Mouse (Mus musculus) spleen, postnatal 14 days (tissue): ENCODE measurements around the gene Pias1.
"Not testable (repeated sequence)": the region's sequence is repeated elsewhere in the genome, so short reads cannot be mapped to it uniquely, and the experiment has no call there.

ENCODE experiments used
- DNase-seq, 2 experiments: peaks; one replicate each; pipeline ENCODE4 v3.0.0; 2021 to 2022; ENCODE audit warnings: low spot score in 2 of 2

Pias1 gene

GRCm38 (mm10) chr9:62944063-62944462 lies 43.7 kb downstream of the Pias1 start:
- no peak for DNase-seq

DNA sequence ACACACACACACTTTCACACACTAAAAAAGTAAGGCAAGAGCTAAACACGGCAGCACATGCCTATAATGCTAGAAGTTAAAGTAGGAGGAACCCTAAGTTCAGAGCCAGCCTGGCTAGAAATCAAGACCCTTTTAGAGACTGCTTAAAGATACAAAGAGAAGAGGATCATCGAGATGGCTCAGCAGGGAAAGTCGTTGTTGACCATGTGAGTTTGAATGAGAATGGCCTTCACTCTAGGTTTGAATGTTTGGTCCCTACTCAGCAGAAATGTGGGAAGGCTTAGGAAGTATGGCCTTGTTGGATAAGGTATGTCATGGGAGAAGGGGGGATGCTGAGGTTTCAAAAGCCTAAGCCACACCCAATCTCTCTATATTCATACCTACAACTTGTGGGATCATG lies 46.8 kb downstream of the Pias1 start:
- DNase-seq = no peak

DNA sequence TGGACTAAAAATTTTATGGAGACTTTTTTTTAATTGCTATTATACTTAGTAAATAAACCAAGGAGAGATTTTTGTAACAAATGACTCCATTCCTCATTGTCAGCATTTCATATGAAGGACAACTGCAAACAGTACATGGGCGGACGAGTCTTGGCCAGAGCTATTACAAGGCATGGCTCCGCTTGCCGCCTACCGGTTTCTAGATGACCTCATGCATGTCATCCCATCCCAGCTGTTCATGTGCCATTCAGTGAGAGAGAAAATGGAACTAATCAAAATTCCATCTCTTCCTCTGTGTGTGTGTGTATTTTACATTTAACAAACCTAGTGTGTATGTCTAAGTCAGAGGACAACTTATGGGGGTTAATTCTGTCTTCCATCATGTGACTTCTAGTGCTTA lies 51.9 kb downstream of the Pias1 start:
- DNase-seq = no peak

- DNase-seq = no peak
These were observed 52.9 kb downstream of the Pias1 start for GRCm38 (mm10) chr9:62934700-62935400.

GRCm38 (mm10) chr9:62932575-62933339 lies 55.0 kb downstream of the Pias1 start:
- DNase-seq = no peak

GRCm38 (mm10) chr9:62924886-62925610 lies 62.7 kb downstream of the Pias1 start:
- no peak for DNase-seq

DNA sequence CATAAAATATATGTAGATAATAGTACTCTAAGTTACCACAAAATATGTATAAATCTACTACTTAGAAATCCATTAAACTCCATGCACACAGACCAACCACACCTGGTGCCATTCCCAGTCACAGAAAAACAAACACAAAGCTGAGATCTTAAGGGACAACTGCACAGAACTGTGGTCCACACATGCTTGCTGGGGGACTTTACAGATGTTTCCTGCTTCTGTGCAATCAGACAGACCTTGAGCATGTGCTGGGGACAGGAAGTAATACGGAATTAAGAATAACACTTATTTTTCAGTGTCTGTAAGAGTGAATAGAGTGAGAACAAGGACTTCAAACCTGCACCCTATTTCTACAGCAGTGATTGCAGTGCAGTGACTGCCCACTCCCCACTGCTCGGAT lies 66.8 kb downstream of the Pias1 start:
- no peak for DNase-seq

DNA sequence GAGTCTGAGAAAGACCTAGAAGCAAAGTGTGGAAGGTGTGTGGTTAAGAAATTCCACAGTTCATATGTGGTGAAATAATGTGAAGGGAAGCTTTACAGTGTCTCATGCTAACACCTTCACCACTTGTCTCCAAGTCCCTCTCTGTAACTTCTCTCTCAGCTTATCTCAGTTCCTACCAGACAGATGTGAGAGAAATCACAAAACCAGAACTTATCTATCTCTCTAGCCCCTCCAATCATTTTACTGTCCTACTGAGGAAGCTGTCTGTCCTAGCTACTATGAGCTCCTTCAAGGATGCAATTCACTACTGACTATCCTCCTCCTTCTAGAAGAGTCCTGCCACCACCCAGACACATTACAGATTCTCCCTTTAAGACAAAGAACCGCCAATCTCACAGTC lies 70.7 kb downstream of the Pias1 start:
- no peak for DNase-seq

DNA sequence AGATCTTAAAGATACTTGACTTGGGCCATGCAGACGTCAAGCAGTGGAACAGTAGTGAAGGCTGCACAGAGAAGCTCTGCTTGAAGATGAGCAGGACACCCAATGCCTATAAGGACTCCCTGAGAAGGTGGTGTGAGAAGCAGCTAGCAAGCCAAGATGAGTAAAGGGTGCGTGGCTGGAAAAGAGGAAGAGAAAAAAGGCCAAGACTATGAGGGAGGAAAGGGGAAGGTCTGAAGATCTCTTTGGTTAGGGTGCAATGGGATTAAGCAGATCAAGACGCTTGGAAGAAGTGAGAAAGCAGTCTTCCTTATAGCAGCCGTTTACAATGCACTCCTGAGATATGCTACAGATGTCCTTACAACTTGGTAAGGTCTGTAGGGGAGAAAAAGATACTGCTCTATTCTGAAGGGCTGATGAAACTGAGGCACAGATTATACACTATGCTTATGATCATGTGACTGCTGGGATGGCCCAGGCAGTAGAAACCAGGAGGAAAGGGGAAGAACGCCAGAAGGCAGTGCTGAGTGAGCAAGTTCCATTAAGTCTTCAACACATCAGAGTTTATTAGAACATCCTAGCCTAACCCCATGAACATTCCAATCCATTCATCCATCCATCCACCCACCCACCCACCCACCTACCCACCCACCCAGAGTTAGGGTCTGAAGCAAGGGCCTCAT lies 74.2 kb downstream of the Pias1 start:
- DNase-seq = no peak

- DNase-seq = no peak
These were observed 82.7 kb downstream of the Pias1 start for GRCm38 (mm10) chr9:62905039-62905438.

- DNase-seq = no peak
These were observed 83.9 kb downstream of the Pias1 start for GRCm38 (mm10) chr9:62903841-62904240.

DNA sequence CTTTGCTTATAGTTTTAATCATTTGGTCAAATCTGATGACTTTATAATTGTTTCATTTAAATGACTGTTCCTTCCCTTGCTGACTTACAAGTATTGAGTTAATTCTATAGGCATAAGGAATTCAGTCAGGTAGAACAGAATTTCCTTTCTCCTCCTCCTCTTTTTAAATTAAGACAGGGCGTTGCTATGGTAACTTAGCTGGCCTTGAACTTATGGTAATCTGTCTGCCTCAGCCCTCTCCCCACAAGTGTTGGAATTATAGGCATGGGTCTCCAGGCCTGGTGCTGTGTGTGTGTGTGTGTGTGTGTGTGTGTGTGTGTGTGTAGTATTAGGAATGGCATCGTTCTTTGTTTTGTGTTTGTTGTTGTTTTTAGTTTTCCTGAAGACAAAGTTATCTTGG lies 86.0 kb downstream of the Pias1 start:
- no peak for DNase-seq

DNA sequence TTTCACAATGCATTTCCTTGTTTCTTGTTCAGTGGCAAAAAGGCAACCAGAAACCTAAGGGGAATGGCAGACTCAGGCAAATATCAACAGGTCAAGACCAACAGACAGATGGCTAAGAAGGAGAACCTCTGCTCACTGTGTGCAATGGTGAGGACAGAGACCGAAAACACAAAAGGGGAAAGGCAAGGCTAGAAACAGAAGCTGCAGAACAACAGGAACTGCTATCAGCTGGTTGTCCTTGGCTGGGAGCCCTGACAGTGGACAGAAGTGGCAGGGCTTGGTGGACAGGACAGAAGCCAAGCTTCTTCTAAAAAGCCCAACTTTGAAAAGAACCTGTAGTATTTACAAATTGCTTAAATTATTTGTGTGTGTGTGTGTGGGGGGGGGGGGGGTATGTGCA lies 93.2 kb downstream of the Pias1 start:
- DNase-seq = no peak

GRCm38 (mm10) chr9:62881871-62882270 lies 105.9 kb downstream of the Pias1 start:
- DNase-seq = no peak

GRCm38 (mm10) chr9:62877825-62878224 lies 109.9 kb downstream of the Pias1 start:
- DNase-seq = no peak

GRCm38 (mm10) chr9:62876966-62877616 lies 110.6 kb downstream of the Pias1 start:
- DNase-seq = no peak

DNA sequence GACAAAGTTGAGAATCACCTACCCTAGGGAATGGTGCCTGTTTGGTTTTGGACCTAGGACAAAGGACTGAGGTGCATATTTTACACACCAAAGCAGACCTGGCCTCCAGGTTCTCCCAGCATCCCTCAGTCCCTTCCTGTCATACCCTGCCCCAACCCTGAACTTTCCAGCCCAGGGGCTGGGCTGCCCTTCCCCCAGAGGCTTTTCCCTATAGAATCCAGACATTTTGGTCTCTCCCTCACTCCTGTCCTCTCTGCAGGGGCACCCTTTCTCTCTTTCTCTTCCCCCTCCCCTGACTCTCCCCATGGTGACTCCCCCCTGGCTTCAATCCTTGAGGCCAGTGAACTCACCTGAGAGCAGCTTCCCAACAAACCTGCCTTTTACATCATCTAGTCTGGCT lies 117.0 kb downstream of the Pias1 start:
- no peak for DNase-seq

DNA sequence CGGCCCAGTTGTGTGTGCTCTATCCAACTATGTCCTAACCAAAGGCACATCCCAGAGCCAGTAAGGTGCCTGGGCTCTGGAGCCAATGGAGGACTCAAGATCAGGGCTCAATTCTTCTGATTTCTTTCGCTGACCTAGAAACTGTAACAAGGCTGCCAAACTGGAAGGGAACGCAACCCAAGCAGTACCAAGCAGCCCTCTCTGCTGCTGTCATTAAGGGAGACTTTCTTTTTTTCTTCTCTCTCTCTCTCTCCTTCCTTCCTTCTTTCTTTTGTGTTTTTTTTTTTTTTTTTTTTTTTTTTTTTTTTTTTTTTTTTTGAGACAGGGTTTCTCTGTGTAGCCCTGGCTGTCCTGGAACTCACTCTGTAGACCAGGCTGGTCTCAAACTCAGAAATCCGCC lies 118.5 kb downstream of the Pias1 start:
- DNase-seq = not testable (repeated sequence)

DNA sequence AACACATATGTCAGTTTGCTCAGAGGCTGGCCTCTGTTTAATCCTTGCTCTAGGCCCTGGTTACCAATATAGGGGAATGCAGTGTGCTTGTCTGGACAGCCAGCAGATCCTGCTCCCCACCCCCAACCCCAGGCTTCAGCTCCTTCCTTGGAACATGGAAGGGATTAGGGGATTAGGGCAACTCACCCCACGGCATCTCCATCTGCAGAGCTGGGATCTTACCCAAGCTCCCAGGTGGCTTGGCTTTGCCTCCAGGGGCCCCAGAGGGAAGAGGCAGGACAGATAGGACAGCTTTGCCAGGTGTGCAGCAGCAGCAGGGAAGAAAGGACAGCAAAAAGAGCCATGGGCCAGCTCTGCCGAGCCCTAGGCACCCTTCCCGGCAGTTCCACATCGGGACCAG lies 126.9 kb downstream of the Pias1 start:
- DNase-seq = no peak

GRCm38 (mm10) chr9:62860102-62860501 lies 127.6 kb downstream of the Pias1 start:
- not testable (repeated sequence) for DNase-seq

DNA sequence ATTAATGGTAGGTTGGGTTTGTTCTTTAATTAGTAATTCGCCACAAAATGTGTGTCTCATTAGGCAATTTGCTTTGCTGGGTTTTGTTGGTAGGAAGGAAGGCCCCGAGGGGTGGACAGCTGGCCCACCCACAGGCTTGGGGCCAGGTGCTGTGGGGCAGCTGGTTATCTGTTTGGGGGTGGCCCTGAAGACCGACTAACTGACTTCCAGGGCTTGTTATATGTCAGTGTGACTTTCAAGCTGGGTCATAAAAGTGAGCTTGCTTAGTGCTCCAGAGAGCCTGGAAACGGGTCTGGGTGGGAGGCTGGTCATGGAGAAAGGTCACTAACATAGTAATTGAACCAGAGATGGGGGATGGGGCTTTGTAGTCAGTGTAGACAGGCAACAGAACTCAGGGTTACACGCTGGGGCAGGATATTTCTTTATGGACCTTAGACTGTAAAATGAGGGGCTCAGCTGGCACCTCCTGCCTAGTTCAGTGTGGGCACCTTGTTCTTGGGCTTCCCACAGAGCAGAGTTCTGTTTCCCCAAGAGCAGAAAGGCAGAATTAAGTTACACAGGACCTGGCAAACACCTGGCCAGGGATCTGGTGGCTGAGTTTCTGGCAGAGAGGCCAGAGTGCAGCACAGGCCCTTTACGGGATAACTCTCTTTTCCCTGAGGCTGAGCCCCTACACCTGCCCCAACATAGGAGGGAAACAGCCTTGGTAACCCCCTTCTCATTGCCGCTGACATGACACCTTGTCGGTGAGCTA lies 129.3 kb downstream of the Pias1 start:
- no peak for DNase-seq
